Mouse (Mus musculus): Measurements from ENCODE around the gene Me3.
"Not testable (repeated sequence)": the region's sequence is repeated elsewhere in the genome, so short reads cannot be mapped to it uniquely, and the experiment has no call there.

The Me3 gene

GRCm38 (mm10) chr7:89728393-89728792, 96.2 kb downstream of the Me3 start:
- DNase-seq (ENCODE audit: low read depth, low spot score), result no peak

- DNase-seq (ENCODE audit: low read depth, low spot score), result no peak
Observed at GRCm38 (mm10) chr7:89730514-89730913, 98.3 kb downstream of the Me3 start.

GRCm38 (mm10) chr7:89731115-89731514, 98.9 kb downstream of the Me3 start:
- DNase-seq (ENCODE audit: low read depth, low spot score), result not testable (repeated sequence)

- no peak for DNase-seq (ENCODE audit: low read depth, low spot score)
Observed at GRCm38 (mm10) chr7:89748415-89748814, 116.2 kb downstream of the Me3 start.

- DNase-seq (ENCODE audit: low read depth, low spot score), result no peak
Observed at GRCm38 (mm10) chr7:89749183-89749582, 117.0 kb downstream of the Me3 start.

- no peak for DNase-seq (ENCODE audit: low read depth, low spot score)
Observed at GRCm38 (mm10) chr7:89766678-89767508, 134.7 kb downstream of the Me3 start.

- DNase-seq (ENCODE audit: low read depth, low spot score), result no peak
Observed at GRCm38 (mm10) chr7:89769106-89769896, 137.1 kb downstream of the Me3 start.

GRCm38 (mm10) chr7:89770021-89770420, 137.8 kb downstream of the Me3 start:
- no peak for DNase-seq (ENCODE audit: low read depth, low spot score)

GRCm38 (mm10) chr7:89772906-89773305, 140.7 kb downstream of the Me3 start:
- DNase-seq (ENCODE audit: low read depth, low spot score), result no peak

- no peak for DNase-seq (ENCODE audit: low read depth, low spot score)
Observed at GRCm38 (mm10) chr7:89773352-89773921, 141.2 kb downstream of the Me3 start.

- no peak for DNase-seq (ENCODE audit: low read depth, low spot score)
Observed at GRCm38 (mm10) chr7:89773926-89774325, 141.7 kb downstream of the Me3 start.

- no peak for DNase-seq (ENCODE audit: low read depth, low spot score)
Observed at GRCm38 (mm10) chr7:89775848-89776247, 143.7 kb downstream of the Me3 start.

GRCm38 (mm10) chr7:89781391-89781790, 149.2 kb downstream of the Me3 start:
- no peak for DNase-seq (ENCODE audit: low read depth, low spot score)

- DNase-seq (ENCODE audit: low read depth, low spot score), result no peak
Observed at GRCm38 (mm10) chr7:89787735-89788134, 155.5 kb downstream of the Me3 start.

GRCm38 (mm10) chr7:89792576-89792975, 160.4 kb downstream of the Me3 start:
- DNase-seq (ENCODE audit: low read depth, low spot score), result no peak

GRCm38 (mm10) chr7:89795366-89795765, 163.2 kb downstream of the Me3 start:
- DNase-seq (ENCODE audit: low read depth, low spot score), result no peak

- no peak for DNase-seq (ENCODE audit: low read depth, low spot score)
Observed at GRCm38 (mm10) chr7:89796351-89796801, 164.2 kb downstream of the Me3 start.

- DNase-seq (ENCODE audit: low read depth, low spot score), result no peak
Observed at GRCm38 (mm10) chr7:89798358-89799020, 166.3 kb downstream of the Me3 start.

GRCm38 (mm10) chr7:89802447-89802846, 170.3 kb downstream of the Me3 start:
- DNase-seq (ENCODE audit: low read depth, low spot score), result no peak

GRCm38 (mm10) chr7:89803966-89804365, 171.8 kb downstream of the Me3 start:
- no peak for DNase-seq (ENCODE audit: low read depth, low spot score)

- no peak for DNase-seq (ENCODE audit: low read depth, low spot score)
Observed at GRCm38 (mm10) chr7:89809400-89809799, 177.2 kb downstream of the Me3 start.

All from brain, embryonic 18.5 days (tissue).